Comparison of ENCODE assay signal across 19 mouse cellular contexts in the genomic region with DNA sequence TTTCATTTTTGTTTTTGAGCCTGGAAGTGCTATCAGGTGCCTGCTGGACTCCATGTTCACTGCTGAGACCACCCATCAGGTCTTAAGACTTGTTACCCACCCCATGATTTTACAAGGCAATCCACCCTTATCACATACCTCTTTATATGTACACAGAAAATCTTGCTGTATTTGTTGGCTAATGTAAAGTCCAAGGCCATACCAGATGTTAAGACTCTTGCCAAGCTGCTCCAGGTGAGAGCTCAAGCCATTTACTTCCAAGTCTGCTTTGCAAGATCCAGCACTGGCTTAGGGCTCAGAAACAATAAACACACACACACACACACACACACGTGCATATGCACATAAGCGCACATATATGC.
"Had no signal": no experiment of that assay in that cellular context is flagged by ENCODE, and none has a peak within 500 bp of the region (broad histone marks: within the 10 kb centered on the region; RNA-seq: fewer than 3 reads in every experiment).

No protein-coding gene starts in this region.

- H3K36me3 ChIP-seq: midbrain, embryonic 10.5 days; midbrain, embryonic 13.5 days; midbrain, embryonic 15.5 days; neural tube, embryonic 13.5 days; neural tube, embryonic 15.5 days had no signal

- H3K9me3 ChIP-seq: midbrain, embryonic 10.5 days; midbrain, embryonic 13.5 days; midbrain, embryonic 15.5 days; neural tube, embryonic 13.5 days; neural tube, embryonic 15.5 days had no signal

- DNase-seq: lung, adult 18-20 months; lung, embryonic 14.5 days; lung, postnatal 10 days; lung, postnatal 4 days; retina, postnatal 1 day; right cerebral cortex, adult 18-20 months; right cerebral cortex, postnatal 25 days; right cerebral cortex, postnatal 4 days; spleen, adult 18-20 months; thymus, adult 2 months; thymus, postnatal 25 days; thymus, postnatal 4 days had no signal

- H3K4me1 ChIP-seq: midbrain, embryonic 15.5 days; neural tube, embryonic 15.5 days had no signal

- H3K27me3 ChIP-seq: midbrain, embryonic 13.5 days; midbrain, embryonic 15.5 days; neural tube, embryonic 13.5 days; neural tube, embryonic 15.5 days had no signal

- H3K27ac ChIP-seq: liver, embryonic 14.5 days; midbrain, embryonic 10.5 days; midbrain, embryonic 13.5 days; midbrain, embryonic 15.5 days; neural tube, embryonic 13.5 days; neural tube, embryonic 15.5 days had no signal

- H3K4me3 ChIP-seq: midbrain, embryonic 10.5 days; midbrain, embryonic 13.5 days; midbrain, embryonic 15.5 days; myocyte; neural tube, embryonic 13.5 days; neural tube, embryonic 15.5 days had no signal

- H3K9ac ChIP-seq: liver, embryonic 14.5 days; lung, embryonic 14.5 days; midbrain, embryonic 13.5 days; midbrain, embryonic 15.5 days; neural tube, embryonic 13.5 days; neural tube, embryonic 15.5 days had no signal

- H3K4me2 ChIP-seq: lung, embryonic 14.5 days; midbrain, embryonic 13.5 days; midbrain, embryonic 15.5 days; neural tube, embryonic 13.5 days; neural tube, embryonic 15.5 days had no signal

- ATAC-seq: midbrain, embryonic 13.5 days; midbrain, embryonic 15.5 days had no signal
